Mouse (Mus musculus): ENCODE measurements around the gene Ccdc85a. TPM values are rescaled to one million over a fixed set of nuclear protein-coding genes. Genes with fewer than 3 reads are reported as not detected.
"Not testable (repeated sequence)": the region's sequence is repeated elsewhere in the genome, so short reads cannot be mapped to it uniquely, and the experiment has no call there.

Ccdc85a gene
- total RNA-seq, 2 experiments from 2014 or later = not detected

GRCm38 (mm10) chr11:28459165-28459564 lies 125.0 kb downstream of the Ccdc85a start:
- no peak for ATAC-seq (replicated peaks; ENCODE audit: low FRiP score, poor library complexity, severe bottlenecking)

- no peak for ATAC-seq (replicated peaks; ENCODE audit: low FRiP score, poor library complexity, severe bottlenecking)
These were observed 144.2 kb downstream of the Ccdc85a start for GRCm38 (mm10) chr11:28439877-28440276.

- ATAC-seq (replicated peaks; ENCODE audit: low FRiP score, poor library complexity, severe bottlenecking) = no peak
These were observed 161.5 kb downstream of the Ccdc85a start for GRCm38 (mm10) chr11:28422451-28423231.

GRCm38 (mm10) chr11:28415841-28416240 lies 168.3 kb downstream of the Ccdc85a start:
- no peak for ATAC-seq (replicated peaks; ENCODE audit: low FRiP score, poor library complexity, severe bottlenecking)

GRCm38 (mm10) chr11:28409880-28410279 lies 174.2 kb downstream of the Ccdc85a start:
- ATAC-seq (replicated peaks; ENCODE audit: low FRiP score, poor library complexity, severe bottlenecking) = not testable (repeated sequence)

- no peak for ATAC-seq (replicated peaks; ENCODE audit: low FRiP score, poor library complexity, severe bottlenecking)
These were observed 187.0 kb downstream of the Ccdc85a start for GRCm38 (mm10) chr11:28397166-28397565.

- ATAC-seq (replicated peaks; ENCODE audit: low FRiP score, poor library complexity, severe bottlenecking) = no peak
These were observed 208.2 kb downstream of the Ccdc85a start for GRCm38 (mm10) chr11:28375891-28376290.

GRCm38 (mm10) chr11:28374636-28375035 lies 209.5 kb downstream of the Ccdc85a start:
- no peak for ATAC-seq (replicated peaks; ENCODE audit: low FRiP score, poor library complexity, severe bottlenecking)

- not testable (repeated sequence) for ATAC-seq (replicated peaks; ENCODE audit: low FRiP score, poor library complexity, severe bottlenecking)
These were observed 212.7 kb downstream of the Ccdc85a start for GRCm38 (mm10) chr11:28371381-28371780.

GRCm38 (mm10) chr11:28365929-28366244 lies 218.2 kb downstream of the Ccdc85a start:
- no peak for ATAC-seq (replicated peaks; ENCODE audit: low FRiP score, poor library complexity, severe bottlenecking)

- ATAC-seq (replicated peaks; ENCODE audit: low FRiP score, poor library complexity, severe bottlenecking) = no peak
These were observed 218.8 kb downstream of the Ccdc85a start for GRCm38 (mm10) chr11:28365209-28365928.

GRCm38 (mm10) chr11:28343465-28343864 lies 240.7 kb downstream of the Ccdc85a start:
- ATAC-seq (replicated peaks; ENCODE audit: low FRiP score, poor library complexity, severe bottlenecking) = no peak

- no peak for ATAC-seq (replicated peaks; ENCODE audit: low FRiP score, poor library complexity, severe bottlenecking)
These were observed 242.2 kb downstream of the Ccdc85a start for GRCm38 (mm10) chr11:28341887-28342286.

- ATAC-seq (replicated peaks; ENCODE audit: low FRiP score, poor library complexity, severe bottlenecking) = peak; percentile 89
These were observed 244.6 kb downstream of the Ccdc85a start, which contains the start of gene Gm6685 for GRCm38 (mm10) chr11:28339224-28340150. TSS of gene Gm6685 (minus strand) at chr11:28339867.

Other genes starting within 250 kb of the Ccdc85a start
- not detected in 2 replicates for gene Gm6685, start 244.5 kb downstream of the Ccdc85a start, total RNA-seq (2015; ENCODE audit: low replicate concordance)
- 1.8 TPM in 1 of 2 replicates, not detected in the other for gene Gm6685, start 244.5 kb downstream of the Ccdc85a start, total RNA-seq (2017; ENCODE audit: low replicate concordance)